Mouse (Mus musculus) testis, adult 2 months (tissue): ENCODE results near the gene Dync1li2. TPM values are rescaled to one million over a fixed set of nuclear protein-coding genes. Genes with fewer than 3 reads are reported as not detected.

Experiments
- H3K27ac ChIP-seq: fragments of 200-500 bp; 2 replicates; pipeline ENCODE4 v1.5.1; 2012; ENCODE audit warnings: low read depth, low read length; ENCODE audit not compliant: control insufficient read depth, insufficient read depth
- H3K27me3 ChIP-seq: fragments of 200-500 bp; 2 replicates; pipeline ENCODE4 v1.6.1; 2012; ENCODE audit warnings: mild to moderate bottlenecking, low read length, moderate library complexity; ENCODE audit not compliant: control insufficient read depth, insufficient read depth
- H3K36me3 ChIP-seq: fragments of 200-500 bp; 2 replicates; pipeline ENCODE4 v1.6.1; 2012; ENCODE audit warnings: mild to moderate bottlenecking, low read length; ENCODE audit not compliant: control insufficient read depth, insufficient read depth
- H3K4me1 ChIP-seq: fragments of 200-500 bp; 2 replicates; pipeline ENCODE4 v1.6.1; 2012; ENCODE audit warnings: low read length; ENCODE audit not compliant: control insufficient read depth, insufficient read depth
- H3K4me3 ChIP-seq: fragments of 200-500 bp; 2 replicates; pipeline ENCODE4 v1.5.1; 2012; ENCODE audit warnings: low read depth, mild to moderate bottlenecking, low read length, moderate library complexity, mixed read lengths; ENCODE audit not compliant: control insufficient read depth
- CTCF ChIP-seq: fragments of 200-500 bp; IDR thresholded peaks from 2 replicates; pipeline ENCODE4 v1.5.1; 2012; ENCODE audit warnings: low read depth, mild to moderate bottlenecking, inconsistent platforms, low read length, moderate library complexity; ENCODE audit not compliant: control insufficient read depth, insufficient read depth, insufficient replicate concordance
- POLR2A ChIP-seq: fragments of 200-500 bp; IDR thresholded peaks from 2 replicates; pipeline ENCODE4 v1.6.1; 2012; ENCODE audit warnings: low read depth, mild to moderate bottlenecking, inconsistent platforms, low read length, moderate library complexity; ENCODE audit not compliant: control insufficient read depth
- polyA plus RNA-seq: library from polyadenylated mRNA; depleted of rRNA; stranded (reverse); fragments of >200 nt; gene quantifications from 2 replicates; pipeline ENCODE4 v1.2.3, GENCODE M21; 2012

Gene Dync1li2
- polyA plus RNA-seq, 1 experiment, result 64.6 TPM

DNA sequence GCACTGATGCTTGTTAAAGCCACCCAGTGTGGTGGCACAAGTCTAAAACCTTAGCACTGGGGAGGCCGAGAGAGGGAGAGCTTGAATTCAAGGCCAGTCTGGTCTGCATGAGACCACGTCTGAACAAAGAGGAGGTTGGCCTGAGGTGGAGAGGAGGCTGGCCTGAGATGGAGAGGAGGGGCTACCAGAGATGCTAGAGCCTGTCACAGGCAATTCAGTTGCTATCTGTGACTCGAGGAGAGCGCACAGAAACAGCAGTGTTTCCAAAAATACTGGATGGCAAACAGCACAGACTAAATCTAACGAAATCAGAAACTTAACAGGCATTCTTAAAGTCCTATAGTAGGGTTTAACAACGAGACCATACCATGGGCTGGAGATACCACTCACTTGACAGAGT, 2.4 kb upstream of the Dync1li2 start:
- no peak overlapping the region for H3K4me3 ChIP-seq
- H3K27me3 ChIP-seq, result no peaks in the 10 kb centered on the region
- TF ChIP-seq POLR2A (no peak), CTCF (no peak)
- no peaks in the 10 kb centered on the region for H3K36me3 ChIP-seq
- H3K27ac ChIP-seq, result no peak overlapping the region
- H3K4me1 ChIP-seq, result peaks cover 4% of the 10 kb centered on the region

DNA sequence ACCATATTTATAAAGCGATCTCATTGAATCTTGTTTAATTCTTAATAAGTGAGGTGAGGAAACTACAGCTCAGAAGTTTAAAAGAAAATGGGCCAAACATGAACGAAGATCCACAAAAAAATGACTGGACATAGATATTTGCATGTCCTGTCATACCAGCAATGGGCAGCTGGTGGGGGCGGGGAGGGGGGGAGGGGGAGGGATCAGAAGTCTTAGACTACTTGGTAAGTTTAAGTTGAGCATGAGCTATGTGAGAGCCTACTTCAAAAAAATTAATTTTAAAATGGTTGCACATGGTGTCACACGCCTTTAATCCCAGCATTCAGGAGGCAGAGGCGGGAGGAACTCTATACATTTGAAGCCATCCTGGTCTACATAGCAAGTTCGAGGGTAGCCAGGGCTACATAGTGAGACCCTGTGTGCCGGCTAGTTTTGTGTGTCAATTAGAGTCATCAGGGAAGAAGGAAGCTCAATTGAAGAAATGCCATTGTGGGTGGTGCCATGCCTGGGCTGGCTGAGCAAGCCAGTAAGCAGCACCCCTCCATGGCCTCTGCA, 355 bp upstream of the Dync1li2 start:
- TF ChIP-seq POLR2A (no peak), CTCF (no peak)
- H3K4me3 ChIP-seq, result peak overlapping the region; percentile 91
- H3K27me3 ChIP-seq, result no peaks in the 10 kb centered on the region
- H3K27ac ChIP-seq, result peak overlapping the region; percentile 95; the same call in 1 of the 2 replicates
- no peaks in the 10 kb centered on the region; the same call in 1 of the 2 replicates for H3K36me3 ChIP-seq
- H3K4me1 ChIP-seq, result peaks cover 4% of the 10 kb centered on the region

DNA sequence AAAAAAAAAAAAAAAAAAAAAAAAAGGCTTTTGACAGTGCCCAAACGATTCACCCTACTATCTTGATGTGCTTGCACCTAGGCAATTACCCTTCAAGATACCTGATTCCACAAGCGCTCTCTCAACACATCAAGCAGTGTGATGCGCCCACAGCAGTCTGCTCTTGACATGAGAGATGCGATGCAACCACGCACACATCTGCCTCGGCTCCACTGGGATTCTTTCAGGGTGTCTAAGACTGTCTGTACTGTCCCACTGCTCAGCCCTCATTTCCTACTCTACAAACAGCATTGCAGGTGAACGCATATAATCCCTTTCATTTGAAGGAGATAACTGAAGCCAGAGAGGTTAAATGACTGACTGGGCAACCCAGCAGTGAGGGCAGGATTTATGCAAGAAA, 1.2 kb downstream of the Dync1li2 start:
- Histone ChIP-seq H3K4me1 (peaks cover 4% of the 10 kb centered on the region), H3K36me3 (no peaks in the 10 kb centered on the region; the same call in 1 of the 2 replicates), H3K27ac (no peak overlapping the region), H3K27me3 (no peaks in the 10 kb centered on the region), H3K4me3 (peak overlapping the region; percentile 91)
- TF ChIP-seq CTCF, result no peak
- no peak for TF ChIP-seq POLR2A

DNA sequence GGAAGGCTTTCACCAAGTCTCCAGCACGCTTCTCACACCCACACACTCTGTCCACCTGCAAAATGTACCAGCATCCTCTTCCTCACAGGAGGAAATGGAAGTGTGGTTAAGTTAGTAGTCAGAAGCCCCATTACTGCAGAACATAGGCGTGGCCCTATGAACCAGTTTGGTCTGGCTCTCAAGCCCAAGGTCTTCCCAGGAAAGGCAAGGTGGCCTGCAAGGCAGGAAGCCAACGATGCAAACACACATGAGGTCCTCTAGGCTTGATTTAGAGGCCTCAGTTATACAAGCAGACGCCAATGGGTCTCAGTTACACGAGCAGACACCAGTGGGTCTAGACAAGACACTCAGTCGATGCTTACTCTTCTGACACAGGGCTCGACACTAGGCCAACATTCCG, 3.4 kb downstream of the Dync1li2 start:
- Histone ChIP-seq H3K27ac (no peak overlapping the region), H3K4me3 (no peak overlapping the region), H3K27me3 (no peaks in the 10 kb centered on the region), H3K36me3 (peaks cover under 1% of the 10 kb centered on the region; the same call in 1 of the 2 replicates), H3K4me1 (peaks cover 4% of the 10 kb centered on the region)
- TF ChIP-seq CTCF (no peak), POLR2A (no peak)

DNA sequence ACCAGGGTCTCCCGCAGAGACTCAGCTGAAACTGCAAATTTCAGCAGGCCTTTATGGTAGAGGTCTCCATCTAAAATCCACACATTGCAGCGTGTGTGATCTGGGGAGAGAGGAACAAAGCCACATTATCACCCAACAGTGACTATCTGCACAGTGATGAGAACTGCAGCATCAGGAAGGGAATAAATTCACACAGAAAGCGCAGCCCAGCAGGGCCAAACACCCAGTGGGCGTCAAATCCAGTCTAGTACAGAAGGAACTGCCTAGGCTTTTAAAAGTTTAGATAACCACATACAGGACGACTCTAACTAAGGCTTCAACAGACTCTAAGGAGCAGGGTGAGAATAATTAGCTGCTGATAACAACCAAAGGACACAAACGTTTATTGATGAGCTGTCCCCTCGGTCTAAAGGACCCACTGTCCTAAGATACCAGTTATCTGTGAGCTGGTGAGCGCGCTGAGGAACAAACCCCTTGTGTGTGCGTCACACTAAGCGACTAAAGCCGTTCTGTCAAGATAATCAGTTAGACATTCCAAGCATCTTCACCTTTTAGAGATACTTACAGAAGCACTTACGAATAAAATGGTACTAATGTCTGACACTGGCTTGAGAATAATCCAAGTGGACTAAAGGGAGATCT, 5.2 kb downstream of the Dync1li2 start:
- Histone ChIP-seq H3K4me3 (no peak overlapping the region), H3K27ac (no peak overlapping the region), H3K36me3 (peaks cover 1% of the 10 kb centered on the region; the same call in 1 of the 2 replicates), H3K27me3 (no peaks in the 10 kb centered on the region), H3K4me1 (no peaks in the 10 kb centered on the region; the same call in none of the 2 replicates)
- TF ChIP-seq CTCF, result no peak
- no peak for TF ChIP-seq POLR2A

DNA sequence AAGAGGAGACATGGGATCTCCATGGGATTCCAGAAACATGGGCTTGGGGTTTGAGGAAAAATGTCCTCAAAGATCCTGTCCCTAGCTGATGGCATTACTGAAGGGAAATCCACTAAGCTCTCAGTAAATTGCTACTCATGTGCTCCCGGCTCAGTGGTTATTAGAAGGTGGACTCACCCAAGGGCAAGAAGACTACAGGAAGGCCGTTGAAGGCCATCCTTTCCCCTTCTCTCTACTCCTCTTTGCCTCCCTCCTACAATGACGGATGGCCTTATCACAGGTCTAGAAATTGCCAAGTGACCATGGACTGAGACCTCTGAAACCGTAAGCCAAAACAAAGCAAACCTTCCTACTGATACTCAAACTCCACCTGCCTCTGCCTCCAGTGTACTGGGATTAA, 6.3 kb downstream of the Dync1li2 start:
- Histone ChIP-seq H3K36me3 (peaks cover 1% of the 10 kb centered on the region; the same call in 1 of the 2 replicates), H3K4me3 (no peak overlapping the region), H3K4me1 (no peaks in the 10 kb centered on the region; the same call in none of the 2 replicates), H3K27ac (no peak overlapping the region), H3K27me3 (no peaks in the 10 kb centered on the region)
- no peak for TF ChIP-seq CTCF
- no peak for TF ChIP-seq POLR2A

DNA sequence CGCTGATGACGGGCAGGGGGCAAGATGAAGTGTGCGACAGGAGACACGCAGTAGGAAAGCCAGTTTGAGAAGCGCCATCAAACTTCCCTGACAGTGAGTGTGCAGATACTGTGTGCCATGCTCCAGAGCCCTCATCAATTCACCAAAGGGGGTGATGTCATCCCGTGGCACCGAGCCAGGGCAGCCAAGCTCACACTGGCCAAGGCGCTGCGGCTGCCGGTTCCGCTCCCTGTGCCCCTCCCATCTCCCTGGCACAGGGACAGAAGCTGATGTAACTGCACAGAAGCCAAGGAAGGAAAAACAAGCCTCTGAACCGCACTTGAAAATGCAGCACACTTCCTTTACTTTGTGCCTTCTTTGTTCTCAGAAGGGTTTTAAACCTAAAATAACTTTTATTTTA, 6.8 kb downstream of the Dync1li2 start:
- Histone ChIP-seq H3K27ac (no peak overlapping the region), H3K36me3 (peaks cover 1% of the 10 kb centered on the region; the same call in 1 of the 2 replicates), H3K4me3 (no peak overlapping the region), H3K4me1 (no peaks in the 10 kb centered on the region; the same call in 1 of the 2 replicates), H3K27me3 (no peaks in the 10 kb centered on the region)
- TF ChIP-seq POLR2A (no peak), CTCF (no peak)
